Comparison of ENCODE assay signal across 8 mouse cellular contexts in genomic region chr11:46290988-46291405, GRCm38 (mm10). TPM values are rescaled to one million over a fixed set of nuclear protein-coding genes. Genes with fewer than 3 reads are reported as not detected.
DNase-seq lines count a peak whose midpoint lies in the region; ATAC-seq and TF ChIP-seq lines count a peak whose summit lies in the region.

No protein-coding gene starts in this region.

- no peak overlapping the region for H3K4me2 ChIP-seq in forebrain, postnatal 0 days (ENCODE audit: low read depth)

- DNase-seq in lung, postnatal 10 days: peak; percentile 15
- DNase-seq in lung, postnatal 4 days: no peak
- no peak for DNase-seq in forebrain, postnatal 0 days
- peak; percentile 62 to 82 for DNase-seq in kidney, postnatal 36 days
- peak; percentile 36 for DNase-seq in retina, postnatal 7 days (ENCODE audit: low read depth, low spot score)
- DNase-seq in left cerebral cortex, adult 11 months (ENCODE audit: low spot score): no peak
- no peak for DNase-seq in heart, adult 18-20 months
- DNase-seq in cerebellum, adult 18-20 months: no peak

- H3K4me1 ChIP-seq in forebrain, postnatal 0 days (ENCODE audit: insufficient read depth): no peaks in the 10 kb centered on the region

- no peak overlapping the region for H3K27ac ChIP-seq in forebrain, postnatal 0 days (ENCODE audit: low read depth, low read length)

- H3K27me3 ChIP-seq in forebrain, postnatal 0 days (ENCODE audit: insufficient read depth, low read length): no peaks in the 10 kb centered on the region

- no peak overlapping the region for H3K4me3 ChIP-seq in forebrain, postnatal 0 days (ENCODE audit: low read depth, low read length)

- WGBS in forebrain, postnatal 0 days: 36% methylated on average over 10 of the region's 10 CpGs

- peak; percentile 64 for ATAC-seq in forebrain, postnatal 0 days

- no peak overlapping the region for H3K9ac ChIP-seq in forebrain, postnatal 0 days

- H3K9me3 ChIP-seq in forebrain, postnatal 0 days (ENCODE audit: low read length): no peaks in the 10 kb centered on the region

- H3K36me3 ChIP-seq in forebrain, postnatal 0 days (ENCODE audit: insufficient read depth): peaks cover 41% of the 10 kb centered on the region

- TF ChIP-seq CTCF in forebrain, postnatal 0 days (IDR thresholded peaks at IDR 0.05; ENCODE audit: low read depth): no peak

RNA-seq across cellular contexts. Expression of gene Cyfip2, which starts 21.7 kb away (rescaled TPM):
- total RNA-seq in forebrain, postnatal 0 days (2014; rRNA removed): 92.5 and 114 TPM in 2 replicates
- 54.9 and 75.8 TPM in 2 replicates for polyA plus RNA-seq in forebrain, postnatal 0 days (2015; fragmentation: Nextera tagmentation; extraction: Ambion mirVana)
- 10 to 100 TPM; 52.3 to 58.6 TPM for total RNA-seq in heart, adult 18-20 months (2021)

RNA-seq across cellular contexts. Expression of gene Fndc9, which starts 55.7 kb away (rescaled TPM):
- 11.1 and 12.2 TPM in 2 replicates for total RNA-seq in forebrain, postnatal 0 days (2014; rRNA removed)
- 9.9 and 15.9 TPM in 2 replicates for polyA plus RNA-seq in forebrain, postnatal 0 days (2015; fragmentation: Nextera tagmentation; extraction: Ambion mirVana)
- total RNA-seq in heart, adult 18-20 months (2021): not detected

Comparison
In these comparisons a context has a peak if more than half of its experiments do, and no peak if none do; other contexts are left out.
1. DNase-seq: peak in lung, postnatal 10 days (single experiment), kidney, postnatal 36 days (2 of 2) and retina, postnatal 7 days (single experiment); none in lung, postnatal 4 days (0 of 2), forebrain, postnatal 0 days (single experiment), left cerebral cortex, adult 11 months (single experiment), heart, adult 18-20 months (0 of 2) and cerebellum, adult 18-20 months (0 of 2).
2. RNA of gene Fndc9, which starts 55.7 kb away (total RNA-seq): 11.1 to 12.2 TPM in forebrain, postnatal 0 days; not detected in heart, adult 18-20 months; every median in the first group is over 10 times any median in the second.